Mouse (Mus musculus): ENCODE data around the gene Yars. TPM values are rescaled to one million over a fixed set of nuclear protein-coding genes. Genes with fewer than 3 reads are reported as not detected.
A peak's percentile ranks its signal among the peaks of the same experiment; 100 is the strongest.

Gene Yars
- total and polyA plus RNA-seq, 3 experiments: 89.5 to 539 (median 179) TPM

- H3K27ac ChIP-seq (ENCODE audit: control insufficient read depth, low read depth, low read length): no peak overlapping the region
- H3K9me3 ChIP-seq (replicated peaks; ENCODE audit: insufficient read depth, low read length): no peaks in the 10 kb centered on the region
- peaks cover 0 to 15% of the 10 kb centered on the region in 2 experiments; a peak in 2 of 4 replicates for H3K36me3 ChIP-seq (ENCODE audit: control insufficient read depth in 1 of 2, insufficient read depth in 2 of 2, low read length in 2 of 2)
- H3K4me3 ChIP-seq (ENCODE audit: control insufficient read depth in 1 of 2, insufficient read depth in 1 of 2, low read depth in 2 of 2, low read length in 2 of 2): no peak overlapping the region
- no peak for DNase-seq (ENCODE audit: low read depth, low spot score)
- no peaks in the 10 kb centered on the region for H3K79me2 ChIP-seq (ENCODE audit: control insufficient read depth, insufficient read depth, low read length, poor library complexity)
- peaks cover 16 to 41% of the 10 kb centered on the region in 2 experiments for H3K4me1 ChIP-seq (ENCODE audit: control insufficient read depth in 1 of 2, insufficient read depth in 2 of 2, low read length in 2 of 2)
- H3K27me3 ChIP-seq (ENCODE audit: control insufficient read depth in 1 of 2, insufficient read depth in 2 of 2, low read length in 2 of 2): no peaks in the 10 kb centered on the region
- TF ChIP-seq MYC (IDR thresholded peaks at IDR 0.05; ENCODE audit: low read depth, low read length) (no peak), ELF1 (IDR thresholded peaks at IDR 0.05; ENCODE audit: low read depth, low read length) (no peak), NRF1 (IDR thresholded peaks at IDR 0.05; ENCODE audit: insufficient read depth, low read depth, low read length, poor library complexity, severe bottlenecking) (no peak), ZMIZ1 (IDR thresholded peaks at IDR 0.05; ENCODE audit: low read depth, low read length) (no peak), GABPA (IDR thresholded peaks at IDR 0.05; ENCODE audit: low read depth, low read length) (no peak), RAD21 (IDR thresholded peaks at IDR 0.05; ENCODE audit: low read depth, low read length) (no peak), RCOR1 (IDR thresholded peaks at IDR 0.05; ENCODE audit: low read depth, low read length) (no peak), E2F4 (IDR thresholded peaks at IDR 0.05; ENCODE audit: borderline replicate concordance, low read depth, low read length) (no peak), KAT2A (conservative IDR thresholded peaks at IDR 0.05; ENCODE audit: low read depth, low read length) (no peak), GATA1 (IDR thresholded peaks at IDR 0.05; ENCODE audit: low read depth, low read length) (no peak), POLR2AphosphoS2 (IDR thresholded peaks at IDR 0.05; ENCODE audit: low read length) (no peak), SMC3 (IDR thresholded peaks at IDR 0.05; ENCODE audit: low read depth, low read length) (no peak), ZC3H11A (IDR thresholded peaks at IDR 0.05; ENCODE audit: low read depth, low read length) (no peak), MYB (IDR thresholded peaks at IDR 0.05; ENCODE audit: low read depth, low read length) (no peak), MAZ (IDR thresholded peaks at IDR 0.05; ENCODE audit: low read depth, low read length) (no peak)
- H3K9ac ChIP-seq (ENCODE audit: control insufficient read depth, low read depth, low read length, poor library complexity, severe bottlenecking): no peak overlapping the region
These were observed 65.0 kb downstream of the Yars start for GRCm38 (mm10) chr4:129254571-129254970.

- peak; percentile 57; the same call in 1 of the 2 replicates for TF ChIP-seq MYB (IDR thresholded peaks at IDR 0.05; ENCODE audit: low read depth, low read length)
- TF ChIP-seq GATA1 (IDR thresholded peaks at IDR 0.05; ENCODE audit: low read depth, low read length): peak; percentile 40; the same call in 1 of the 2 replicates
- TF ChIP-seq EP300 (IDR thresholded peaks at IDR 0.05; ENCODE audit: low read depth in 1 of 2, low read length in 2 of 2): peak; percentile 56 to 90
- peak; percentile 41; the same call in 1 of the 2 replicates for TF ChIP-seq RCOR1 (IDR thresholded peaks at IDR 0.05; ENCODE audit: low read depth, low read length)
- peak; percentile 72 for TF ChIP-seq TCF12 (IDR thresholded peaks at IDR 0.05; ENCODE audit: low read depth, low read length)
- TF ChIP-seq CTCF (IDR thresholded peaks at IDR 0.05 in 2 of 3, conservative IDR thresholded peaks at IDR 0.05 in 1 of 3; ENCODE audit: control insufficient read depth in 1 of 3, insufficient read depth in 1 of 3, low read depth in 2 of 3, low read length in 3 of 3, poor library complexity in 1 of 3, severe bottlenecking in 1 of 3): no peak
- TF ChIP-seq TAL1 (IDR thresholded peaks at IDR 0.05; ENCODE audit: low read length): peak; percentile 55; the same call in 1 of the 2 replicates
- peak; percentile 72 for TF ChIP-seq SIN3A (IDR thresholded peaks at IDR 0.05; ENCODE audit: low read length)
- TF ChIP-seq KAT2A (conservative IDR thresholded peaks at IDR 0.05; ENCODE audit: low read depth, low read length): no peak
- 0 out of 2 replicates have a peak, but pooled peaks have one; percentile 23 for TF ChIP-seq MYC (IDR thresholded peaks at IDR 0.05; ENCODE audit: low read depth, low read length)
- no peak for TF ChIP-seq NELFE (IDR thresholded peaks at IDR 0.05; ENCODE audit: low read depth, low read length)
- Histone ChIP-seq H3K4me1 (ENCODE audit: control insufficient read depth in 1 of 2, insufficient read depth in 2 of 2, low read length in 2 of 2) (peaks cover 12 to 33% of the 10 kb centered on the region in 2 experiments), H3K79me2 (ENCODE audit: control insufficient read depth, insufficient read depth, low read length, poor library complexity) (no peaks in the 10 kb centered on the region), H3K27me3 (ENCODE audit: control insufficient read depth in 1 of 2, insufficient read depth in 2 of 2, low read length in 2 of 2) (no peaks in the 10 kb centered on the region), H3K9me3 (replicated peaks; ENCODE audit: insufficient read depth, low read length) (no peaks in the 10 kb centered on the region), H3K36me3 (ENCODE audit: control insufficient read depth in 1 of 2, insufficient read depth in 2 of 2, low read length in 2 of 2) (peaks cover 0 to 13% of the 10 kb centered on the region in 2 experiments; a peak in 2 of 4 replicates), H3K4me3 (ENCODE audit: control insufficient read depth in 1 of 2, insufficient read depth in 1 of 2, low read depth in 2 of 2, low read length in 2 of 2) (0 out of 4 replicates have a peak overlapping the region, but pooled peaks of 1 of the 2 experiments have one; percentile 13), H3K9ac (ENCODE audit: control insufficient read depth, low read depth, low read length, poor library complexity, severe bottlenecking) (0 out of 2 replicates have a peak overlapping the region, but pooled peaks have one; percentile 13), H3K27ac (ENCODE audit: control insufficient read depth, low read depth, low read length) (peak overlapping the region; percentile 14)
- peak; percentile 88 for DNase-seq (ENCODE audit: low read depth, low spot score)
These were observed 67.2 kb downstream of the Yars start for GRCm38 (mm10) chr4:129256450-129257380.

Measured in MEL (cell line).